ENCODE assay signal across 30 mouse cellular contexts in genomic region chr10:20420296-20420695, GRCm38 (mm10).
DNase-seq lines count a peak whose midpoint lies in the region; ATAC-seq and TF ChIP-seq lines count a peak whose summit lies in the region.
"Had no signal": no experiment of that assay in that cellular context is flagged by ENCODE, and none has a peak within 500 bp of the region (broad histone marks: within the 10 kb centered on the region; RNA-seq: fewer than 3 reads in every experiment).

No protein-coding gene starts in this region.

- H3K4me3 ChIP-seq in kidney, embryonic 14.5 days (ENCODE audit: low read length): no peak overlapping the region
- H3K4me3 ChIP-seq in midbrain, embryonic 11.5 days (ENCODE audit: low read depth, low read length): no peak overlapping the region
- H3K4me3 ChIP-seq in midbrain, postnatal 0 days (ENCODE audit: low read depth, low read length): no peak overlapping the region
- H3K4me3 ChIP-seq: embryonic facial prominence, embryonic 10.5 days; embryonic facial prominence, embryonic 15.5 days; forebrain, embryonic 13.5 days; heart, embryonic 10.5 days; heart, embryonic 15.5 days; hindbrain, embryonic 13.5 days; layer of hippocampus, adult 2 months; left cerebral cortex, adult 2 months; limb, embryonic 12.5 days; liver, embryonic 13.5 days; midbrain, embryonic 12.5 days; neural tube, embryonic 13.5 days had no signal

- H3K9me3 ChIP-seq in kidney, embryonic 14.5 days (ENCODE audit: control insufficient read depth, low read length): no peaks in the 10 kb centered on the region
- no peaks in the 10 kb centered on the region for H3K9me3 ChIP-seq in midbrain, embryonic 11.5 days (ENCODE audit: control insufficient read depth, low read length)
- no peaks in the 10 kb centered on the region for H3K9me3 ChIP-seq in midbrain, postnatal 0 days (ENCODE audit: low read length)
- H3K9me3 ChIP-seq: embryonic facial prominence, embryonic 10.5 days; embryonic facial prominence, embryonic 15.5 days; forebrain, embryonic 13.5 days; G1E; heart, embryonic 10.5 days; heart, embryonic 15.5 days; hindbrain, embryonic 13.5 days; limb, embryonic 12.5 days; liver, embryonic 13.5 days; midbrain, embryonic 12.5 days; neural tube, embryonic 13.5 days had no signal

- 0 out of 2 replicates have a peak, but pooled peaks cover 2% of the 10 kb centered on the region for H3K4me1 ChIP-seq in kidney, embryonic 14.5 days (ENCODE audit: control insufficient read depth, insufficient read depth, low read length)
- no peaks in the 10 kb centered on the region for H3K4me1 ChIP-seq in midbrain, embryonic 11.5 days (ENCODE audit: control insufficient read depth, insufficient read depth, low read length)
- no peaks in the 10 kb centered on the region for H3K4me1 ChIP-seq in midbrain, postnatal 0 days (ENCODE audit: insufficient read depth, low read length)
- H3K4me1 ChIP-seq: embryonic facial prominence, embryonic 10.5 days; embryonic facial prominence, embryonic 15.5 days; forebrain, embryonic 13.5 days; hindbrain, embryonic 13.5 days; liver, embryonic 13.5 days; midbrain, embryonic 12.5 days; neural tube, embryonic 13.5 days had no signal

- 50% methylated on average over 7 of the region's 7 CpGs for WGBS in kidney, embryonic 14.5 days
- WGBS in midbrain, embryonic 11.5 days: 81% methylated on average over 7 of the region's 7 CpGs
- whole genome bisulfite sequencing in midbrain, postnatal 0 days: 80% methylated on average over 7 of the region's 7 CpGs

- H3K36me3 ChIP-seq in kidney, embryonic 14.5 days (ENCODE audit: control insufficient read depth, insufficient read depth, low read length): no peaks in the 10 kb centered on the region
- H3K36me3 ChIP-seq in midbrain, embryonic 11.5 days (ENCODE audit: control insufficient read depth, insufficient read depth, low read length): no peaks in the 10 kb centered on the region
- no peaks in the 10 kb centered on the region for H3K36me3 ChIP-seq in midbrain, postnatal 0 days (ENCODE audit: insufficient read depth, low read length)
- H3K36me3 ChIP-seq: embryonic facial prominence, embryonic 10.5 days; embryonic facial prominence, embryonic 15.5 days; G1E; heart, embryonic 10.5 days; heart, embryonic 15.5 days; hindbrain, embryonic 13.5 days; limb, embryonic 12.5 days; liver, embryonic 13.5 days; midbrain, embryonic 12.5 days; neural tube, embryonic 13.5 days had no signal

- ATAC-seq in kidney, embryonic 14.5 days (ENCODE audit: low FRiP score, low TSS enrichment): no peak
- ATAC-seq in midbrain, embryonic 11.5 days (ENCODE audit: low FRiP score): no peak
- no peak for ATAC-seq in midbrain, postnatal 0 days (ENCODE audit: low FRiP score)
- ATAC-seq: forebrain, embryonic 13.5 days; intestine, postnatal 0 days had no signal

- TF ChIP-seq CTCF in midbrain, postnatal 0 days (IDR thresholded peaks at IDR 0.05): no peak

- peak; percentile 37 for DNase-seq in kidney, adult 11 months
- peak; percentile 21 for DNase-seq in midbrain, embryonic 11.5 days (ENCODE audit: low spot score, missing footprints)
- no peak for DNase-seq in midbrain, postnatal 0 days (ENCODE audit: low spot score)
- peak; percentile 23 for DNase-seq in kidney, postnatal 10 days
- DNase-seq in lung, postnatal 14 days: no peak
- no peak for DNase-seq in T-cell, adult 2 months (ENCODE audit: low spot score)
- DNase-seq: adrenal gland, adult 2 months; cerebellum, adult 2 months; cerebellum, postnatal 14 days; gastrocnemius, postnatal 14 days; heart, postnatal 4 days; liver, embryonic 13.5 days; lung, adult 2 months; lung, postnatal 10 days; right cerebral cortex, postnatal 4 days; thymus, postnatal 4 days had no signal

- no peak overlapping the region for H3K9ac ChIP-seq in kidney, embryonic 14.5 days (ENCODE audit: low read depth, low read length)
- no peak overlapping the region for H3K9ac ChIP-seq in midbrain, embryonic 11.5 days (ENCODE audit: low read length)
- H3K9ac ChIP-seq in midbrain, postnatal 0 days (replicated peaks; ENCODE audit: low read length, poor library complexity, severe bottlenecking): no peak overlapping the region
- H3K9ac ChIP-seq: embryonic facial prominence, embryonic 15.5 days; forebrain, embryonic 13.5 days; heart, embryonic 15.5 days; hindbrain, embryonic 13.5 days; limb, embryonic 12.5 days; liver, embryonic 13.5 days; midbrain, embryonic 12.5 days; neural tube, embryonic 13.5 days had no signal

- H3K4me2 ChIP-seq in kidney, embryonic 14.5 days (replicated peaks; ENCODE audit: low read depth, low read length): no peak overlapping the region
- H3K4me2 ChIP-seq in midbrain, embryonic 11.5 days: no peak overlapping the region
- H3K4me2 ChIP-seq in midbrain, postnatal 0 days (ENCODE audit: low read depth, low read length, poor library complexity, severe bottlenecking): no peak overlapping the region
- H3K4me2 ChIP-seq: embryonic facial prominence, embryonic 15.5 days; forebrain, embryonic 13.5 days; heart, embryonic 15.5 days; hindbrain, embryonic 13.5 days; limb, embryonic 12.5 days; liver, embryonic 13.5 days; midbrain, embryonic 12.5 days; neural tube, embryonic 13.5 days had no signal

- H3K27me3 ChIP-seq in kidney, embryonic 14.5 days (ENCODE audit: control insufficient read depth, insufficient read depth, low read length): no peaks in the 10 kb centered on the region
- no peaks in the 10 kb centered on the region for H3K27me3 ChIP-seq in midbrain, embryonic 11.5 days (ENCODE audit: control insufficient read depth, insufficient read depth, low read length)
- no peaks in the 10 kb centered on the region for H3K27me3 ChIP-seq in midbrain, postnatal 0 days (ENCODE audit: insufficient read depth, low read length)
- H3K27me3 ChIP-seq: embryonic facial prominence, embryonic 15.5 days; forebrain, embryonic 13.5 days; heart, embryonic 15.5 days; hindbrain, embryonic 13.5 days; limb, embryonic 12.5 days; liver, embryonic 13.5 days; midbrain, embryonic 12.5 days; neural tube, embryonic 13.5 days had no signal

- H3K27ac ChIP-seq in kidney, embryonic 14.5 days (ENCODE audit: low read depth, low read length): no peak overlapping the region
- no peak overlapping the region for H3K27ac ChIP-seq in midbrain, embryonic 11.5 days (ENCODE audit: low read depth, low read length)
- H3K27ac ChIP-seq in midbrain, postnatal 0 days (ENCODE audit: low read depth, low read length): no peak overlapping the region
- H3K27ac ChIP-seq: embryonic facial prominence, embryonic 10.5 days; embryonic facial prominence, embryonic 15.5 days; forebrain, embryonic 13.5 days; heart, embryonic 10.5 days; heart, embryonic 15.5 days; hindbrain, embryonic 13.5 days; layer of hippocampus, adult 2 months; left cerebral cortex, adult 2 months; limb, embryonic 12.5 days; liver, embryonic 13.5 days; midbrain, embryonic 12.5 days; neural tube, embryonic 13.5 days had no signal

Comparison
In these comparisons a context has a peak if more than half of its experiments do, and no peak if none do; other contexts are left out.
1. DNase-seq: peak in kidney, adult 11 months (single experiment), midbrain, embryonic 11.5 days (single experiment) and kidney, postnatal 10 days (single experiment); none in midbrain, postnatal 0 days (single experiment), lung, postnatal 14 days (single experiment) and T-cell, adult 2 months (single experiment).